Mouse (Mus musculus) neural tube, embryonic 11.5 days (tissue): ENCODE results near the gene S100a10. TPM values are rescaled to one million over a fixed set of nuclear protein-coding genes. Genes with fewer than 3 reads are reported as not detected.

Source experiments
- ATAC-seq: fragments of 200-750 bp; cut with Nextera tagmentation; 2 replicates; pipeline ENCODE4 v1.8.0; 2017; ENCODE audit warnings: moderate number of reproducible peaks, mild to moderate bottlenecking, moderate TSS enrichment, moderate library complexity; ENCODE audit not compliant: insufficient read depth, low FRiP score, low TSS enrichment
- DNase-seq: peaks from one replicate; pipeline ENCODE4 v3.0.0-alpha.2; 2015; ENCODE audit warnings: low spot score
- H3K27ac ChIP-seq: fragments of 300-500 bp; sonication (generic); 2 replicates; pipeline ENCODE4 v1.5.1; 2014; ENCODE audit warnings: low read depth, mild to moderate bottlenecking, low read length
- H3K27me3 ChIP-seq: fragments of 300-500 bp; sonication (generic); 2 replicates; pipeline ENCODE4 v1.6.1; 2014; ENCODE audit warnings: mild to moderate bottlenecking, low read length, mixed read lengths; ENCODE audit not compliant: control insufficient read depth, insufficient read depth
- H3K36me3 ChIP-seq: fragments of 300-500 bp; sonication (generic); 2 replicates; pipeline ENCODE4 v1.6.1; 2014; ENCODE audit warnings: mild to moderate bottlenecking, low read length, moderate library complexity, mixed read lengths; ENCODE audit not compliant: control insufficient read depth, insufficient read depth
- H3K4me1 ChIP-seq: fragments of 300-500 bp; sonication (generic); 2 replicates; pipeline ENCODE4 v1.6.1; 2014; ENCODE audit warnings: low read length, mixed read lengths; ENCODE audit not compliant: control insufficient read depth, insufficient read depth
- H3K4me2 ChIP-seq: fragments of 300-500 bp; sonication (generic); 2 replicates; pipeline ENCODE4 v1.6.1; 2014; ENCODE audit warnings: low read depth, mild to moderate bottlenecking, moderate library complexity
- H3K4me3 ChIP-seq: fragments of 300-500 bp; sonication (generic); 2 replicates; pipeline ENCODE4 v1.5.1; 2014; ENCODE audit warnings: low read depth, low read length
- H3K9ac ChIP-seq: fragments of 300-500 bp; sonication (generic); 2 replicates; pipeline ENCODE4 v1.6.1; 2014; ENCODE audit warnings: mild to moderate bottlenecking, low read length
- H3K9me3 ChIP-seq: fragments of 300-500 bp; sonication (generic); 2 replicates; pipeline ENCODE4 v1.6.1; 2016; ENCODE audit warnings: low read length; ENCODE audit not compliant: control insufficient read depth
- WGBS: fragments of 180-500 bp; shearing (Covaris S2); extraction: QIAGEN DNeasy Blood & Tissue Kit; methylation state at CpG from one replicate; pipeline ENCODE4 v1.1.7; 2014; 5-methylcytosine and 5-hydroxymethylcytosine counted together
- polyA plus RNA-seq: library from polyadenylated mRNA; unstranded; fragments of >200 nt; fragmentation: Nextera tagmentation; extraction: Ambion mirVana; gene quantifications from 2 replicates; pipeline ENCODE4 v1.2.1, GENCODE M21; 2014

Gene S100a10
- polyA plus RNA-seq, 1 experiment from 2014 or later = 203 TPM

DNA sequence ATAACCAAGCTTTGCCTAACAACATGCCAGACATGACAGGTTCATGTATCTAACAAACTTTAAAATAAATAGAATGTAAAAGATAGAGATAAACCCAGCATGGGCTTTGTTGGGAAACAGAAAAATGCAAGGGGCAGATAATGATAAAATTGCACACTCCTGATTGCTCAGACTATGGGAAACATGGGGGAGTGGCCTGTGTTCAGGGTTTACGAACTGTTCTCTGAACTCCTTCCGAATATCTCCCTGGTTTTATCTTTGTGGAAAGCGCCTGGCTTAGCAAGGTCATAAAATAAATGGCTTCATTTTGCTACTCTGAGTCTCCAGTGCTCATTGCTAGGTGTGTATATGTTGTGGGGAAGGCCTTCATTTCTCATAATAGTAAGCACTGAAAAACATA lies 12.0 kb downstream of the S100a10 start:
- H3K4me3 ChIP-seq = no peak overlapping the region
- H3K27ac ChIP-seq = no peak overlapping the region
- no peaks in the 10 kb centered on the region for H3K9me3 ChIP-seq
- H3K27me3 ChIP-seq = no peaks in the 10 kb centered on the region
- H3K4me2 ChIP-seq = no peak overlapping the region
- no peaks in the 10 kb centered on the region for H3K4me1 ChIP-seq
- no peak overlapping the region for H3K9ac ChIP-seq
- no peaks in the 10 kb centered on the region for H3K36me3 ChIP-seq
- 87% methylated on average over 3 of the region's 3 CpGs for WGBS
- DNase-seq (no peak), ATAC-seq (no peak)

DNA sequence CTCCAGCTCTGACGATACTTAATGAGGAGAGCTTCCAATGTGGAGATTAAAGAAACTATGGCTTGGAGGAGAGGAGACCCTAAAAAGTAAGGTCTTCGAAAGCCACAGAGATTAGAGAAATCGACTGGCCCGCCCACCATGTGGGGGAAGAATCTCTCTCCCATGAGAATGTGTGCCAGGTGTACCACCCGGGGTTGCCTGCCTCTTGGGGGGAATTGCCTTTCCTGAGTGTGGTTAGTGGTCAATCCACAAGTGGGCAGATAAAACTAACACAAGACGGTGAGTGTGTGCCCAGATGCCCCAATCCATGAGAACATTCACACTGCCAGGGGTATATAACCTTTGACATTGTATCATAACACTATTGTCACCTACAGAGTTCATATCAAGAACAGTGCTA lies 12.8 kb downstream of the S100a10 start:
- DNase-seq = no peak
- H3K4me1 ChIP-seq = no peaks in the 10 kb centered on the region
- ATAC-seq = no peak
- 89% methylated on average over 6 of the region's 6 CpGs for WGBS
- no peak overlapping the region for H3K4me3 ChIP-seq
- H3K9me3 ChIP-seq = no peaks in the 10 kb centered on the region
- no peak overlapping the region for H3K27ac ChIP-seq
- no peak overlapping the region for H3K9ac ChIP-seq
- H3K27me3 ChIP-seq = no peaks in the 10 kb centered on the region
- no peak overlapping the region for H3K4me2 ChIP-seq
- H3K36me3 ChIP-seq = no peaks in the 10 kb centered on the region

DNA sequence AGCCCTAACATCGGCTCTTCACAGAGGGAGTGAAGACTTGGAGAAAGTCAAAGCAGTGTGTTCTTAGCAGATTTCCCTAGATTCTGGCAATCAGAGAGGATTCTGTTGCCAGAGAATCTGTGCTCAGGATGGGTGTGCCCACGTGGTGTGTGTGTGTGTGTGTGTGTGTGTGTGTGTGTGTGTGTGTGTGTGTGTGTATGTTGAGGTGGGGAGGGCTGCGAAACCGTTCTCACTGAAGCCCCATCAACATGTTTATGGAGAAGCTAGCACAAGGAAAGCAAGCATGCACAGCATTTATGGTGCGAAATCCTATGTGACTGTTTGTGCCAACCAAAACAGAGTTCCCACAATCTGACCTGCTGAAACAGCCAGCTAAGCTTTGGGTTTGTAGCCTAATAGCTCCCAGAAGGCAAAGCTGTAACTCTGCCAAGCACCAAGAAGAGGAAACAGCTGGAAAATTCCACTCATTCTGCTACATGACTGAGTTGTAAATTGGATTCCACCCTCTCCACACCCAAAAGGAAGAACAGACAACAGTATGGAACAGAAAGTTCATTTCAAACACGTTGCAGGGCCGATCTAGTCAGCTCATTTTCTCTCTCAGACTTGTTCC lies 13.7 kb downstream of the S100a10 start:
- DNase-seq (no peak), ATAC-seq (no peak)
- Histone ChIP-seq H3K4me3 (no peak overlapping the region), H3K27ac (no peak overlapping the region), H3K4me2 (no peak overlapping the region), H3K9ac (no peak overlapping the region), H3K27me3 (no peaks in the 10 kb centered on the region), H3K36me3 (no peaks in the 10 kb centered on the region), H3K4me1 (no peaks in the 10 kb centered on the region), H3K9me3 (no peaks in the 10 kb centered on the region)
- WGBS = 82% methylated on average over 7 of the region's 7 CpGs

DNA sequence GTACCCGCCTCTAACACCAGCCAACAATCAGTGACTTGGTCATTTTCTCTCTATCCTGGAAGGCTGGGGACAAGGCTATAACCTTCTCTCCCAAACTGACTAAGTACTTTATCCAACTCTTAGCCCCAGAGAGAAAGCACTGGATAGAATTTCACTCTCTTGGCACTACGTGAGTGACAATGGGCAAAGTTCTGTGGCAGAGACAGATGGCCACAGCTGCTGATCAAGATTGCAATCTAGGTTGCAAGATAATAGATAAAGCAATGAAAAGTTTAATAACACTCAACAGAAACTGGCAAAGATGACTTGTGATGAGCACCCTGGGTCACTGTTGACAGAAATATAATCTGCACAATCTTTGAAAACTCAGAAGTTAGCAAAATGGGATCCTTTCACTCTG lies 14.2 kb downstream of the S100a10 start:
- H3K9ac ChIP-seq = no peak overlapping the region
- H3K4me2 ChIP-seq = no peak overlapping the region
- no peaks in the 10 kb centered on the region for H3K9me3 ChIP-seq
- WGBS = 44% methylated on average over 2 of the region's 2 CpGs
- no peaks in the 10 kb centered on the region for H3K4me1 ChIP-seq
- ATAC-seq (no peak), DNase-seq (no peak)
- no peaks in the 10 kb centered on the region for H3K27me3 ChIP-seq
- no peak overlapping the region for H3K4me3 ChIP-seq
- H3K27ac ChIP-seq = no peak overlapping the region
- H3K36me3 ChIP-seq = no peaks in the 10 kb centered on the region

DNA sequence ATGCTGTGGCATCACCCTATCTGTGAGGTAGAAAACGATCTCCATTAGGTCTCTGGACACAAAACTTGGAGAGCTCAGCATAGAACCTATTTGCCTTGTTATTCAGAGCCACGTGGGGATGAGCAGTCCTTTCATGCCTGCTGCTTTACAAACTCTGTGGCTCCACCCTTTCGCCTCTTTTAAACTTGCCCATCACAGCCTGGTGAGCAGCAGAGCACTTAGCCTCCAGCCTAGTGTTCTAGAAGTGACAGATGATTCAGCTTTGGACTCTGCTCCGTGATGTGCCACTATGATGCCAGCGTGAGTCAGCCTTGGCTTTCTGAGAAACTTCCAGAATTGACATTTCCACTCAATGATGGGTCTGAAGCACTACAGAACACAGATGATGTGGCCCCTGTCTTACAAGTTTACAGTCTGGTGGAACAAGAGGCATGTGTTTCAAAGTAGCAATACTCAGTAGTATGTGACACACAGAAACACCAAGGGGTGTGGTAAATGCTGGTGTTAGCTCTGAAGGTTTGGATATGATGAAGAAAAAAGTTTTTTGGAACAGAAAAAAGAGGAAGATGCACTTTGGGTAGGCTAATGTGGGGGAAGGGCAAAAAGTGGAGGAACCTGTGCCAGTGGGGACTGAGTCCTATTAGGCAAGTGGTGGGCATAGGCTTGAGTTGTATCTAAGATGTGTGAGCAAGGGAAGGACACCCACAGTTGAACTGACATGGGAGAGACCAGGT lies 17.3 kb downstream of the S100a10 start:
- H3K9me3 ChIP-seq = no peaks in the 10 kb centered on the region
- H3K4me2 ChIP-seq = no peak overlapping the region
- no peak overlapping the region for H3K9ac ChIP-seq
- H3K4me3 ChIP-seq = no peak overlapping the region
- no peaks in the 10 kb centered on the region for H3K4me1 ChIP-seq
- H3K27me3 ChIP-seq = no peaks in the 10 kb centered on the region
- H3K27ac ChIP-seq = no peak overlapping the region
- WGBS = 70% methylated on average over 5 of the region's 5 CpGs
- no peaks in the 10 kb centered on the region for H3K36me3 ChIP-seq
- no peak for DNase-seq
- ATAC-seq = no peak

DNA sequence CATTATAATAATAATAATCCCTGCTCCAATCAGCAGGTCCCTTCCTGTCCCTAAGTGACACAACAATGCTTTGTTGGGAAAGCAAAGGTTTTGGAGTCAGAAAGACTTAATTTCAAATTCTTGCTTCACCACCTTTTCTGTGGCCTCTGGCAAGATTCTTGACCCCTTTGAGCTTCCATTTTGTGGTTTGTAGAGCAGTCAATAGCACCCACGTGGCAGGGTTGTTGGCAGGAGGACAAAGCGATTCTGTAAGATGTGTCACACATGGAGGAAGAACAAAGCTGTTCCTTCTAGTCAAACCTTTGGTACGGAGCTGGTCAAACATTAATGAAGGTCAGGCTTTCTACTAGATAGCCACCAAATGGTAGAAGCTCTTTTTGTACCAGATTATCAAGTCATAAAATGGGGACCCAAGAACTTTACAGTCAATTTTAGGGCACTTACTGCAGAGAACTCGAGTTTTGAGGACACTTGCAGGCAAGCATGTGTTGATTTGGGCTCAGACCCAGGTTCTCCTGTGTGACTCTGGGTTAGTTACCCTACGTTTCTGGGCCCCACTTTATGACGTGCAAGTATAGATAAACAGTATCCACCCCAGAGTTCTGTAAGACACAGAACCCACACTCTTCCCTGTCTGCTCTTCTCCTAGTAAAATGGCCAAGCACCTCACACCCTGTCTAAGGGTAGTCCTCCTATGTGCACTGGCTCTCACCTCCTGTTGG lies 24.6 kb downstream of the S100a10 start:
- no peak overlapping the region for H3K27ac ChIP-seq
- DNase-seq = no peak
- no peak overlapping the region for H3K4me3 ChIP-seq
- no peak overlapping the region for H3K9ac ChIP-seq
- no peaks in the 10 kb centered on the region for H3K27me3 ChIP-seq
- no peaks in the 10 kb centered on the region for H3K9me3 ChIP-seq
- ATAC-seq = no peak
- H3K36me3 ChIP-seq = no peaks in the 10 kb centered on the region
- H3K4me2 ChIP-seq = no peak overlapping the region
- no peaks in the 10 kb centered on the region for H3K4me1 ChIP-seq
- 64% methylated on average over 6 of the region's 6 CpGs for WGBS

DNA sequence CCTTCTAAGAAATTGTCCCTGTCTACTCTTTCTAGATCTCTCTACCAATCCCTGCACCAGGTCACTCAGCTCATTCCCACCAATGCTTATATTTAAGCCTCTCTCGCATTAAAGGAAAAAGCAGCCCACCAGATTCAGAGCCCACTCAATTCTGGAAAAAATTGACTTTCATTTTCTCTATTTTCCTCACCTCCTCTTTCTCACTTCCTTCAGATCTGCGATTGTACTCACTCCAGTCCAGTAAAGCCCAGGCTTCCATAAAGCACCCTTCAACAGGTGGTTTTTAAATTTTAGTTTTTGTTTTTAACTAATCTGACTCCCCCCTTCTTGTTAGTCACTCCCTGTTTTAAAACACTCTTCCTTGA lies 25.1 kb downstream of the S100a10 start:
- Histone ChIP-seq H3K4me2 (no peak overlapping the region), H3K36me3 (no peaks in the 10 kb centered on the region), H3K27me3 (no peaks in the 10 kb centered on the region), H3K9ac (no peak overlapping the region), H3K4me3 (no peak overlapping the region), H3K4me1 (no peaks in the 10 kb centered on the region), H3K27ac (no peak overlapping the region), H3K9me3 (no peaks in the 10 kb centered on the region)
- no peak for ATAC-seq
- DNase-seq = no peak
- 85% methylated on average over 2 of the region's 2 CpGs for WGBS

DNA sequence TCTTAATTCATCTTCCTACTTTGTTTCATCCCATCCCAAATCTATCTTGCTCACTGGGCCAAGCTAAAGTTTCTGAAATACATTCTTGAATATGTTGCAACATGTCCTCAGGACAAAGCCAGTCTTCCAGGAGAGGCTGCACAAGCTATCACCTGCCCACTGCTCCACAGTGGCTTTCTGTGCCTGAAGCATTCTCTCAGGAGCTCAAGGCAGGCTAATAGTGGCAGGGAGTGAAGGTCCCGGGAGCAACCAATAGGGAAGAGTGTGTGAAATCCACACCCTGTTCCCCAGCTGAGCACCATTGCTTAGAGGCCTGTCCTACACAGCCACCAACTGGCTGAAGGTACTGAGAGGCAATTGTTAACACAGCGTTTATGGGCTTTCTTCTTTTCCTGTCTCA lies 26.1 kb downstream of the S100a10 start:
- no peak for DNase-seq
- Histone ChIP-seq H3K4me1 (no peaks in the 10 kb centered on the region), H3K27ac (no peak overlapping the region), H3K27me3 (no peaks in the 10 kb centered on the region), H3K4me3 (no peak overlapping the region), H3K9me3 (no peaks in the 10 kb centered on the region), H3K9ac (no peak overlapping the region), H3K36me3 (no peaks in the 10 kb centered on the region), H3K4me2 (no peak overlapping the region)
- WGBS = 52% methylated on average over 2 of the region's 2 CpGs
- ATAC-seq = no peak

DNA sequence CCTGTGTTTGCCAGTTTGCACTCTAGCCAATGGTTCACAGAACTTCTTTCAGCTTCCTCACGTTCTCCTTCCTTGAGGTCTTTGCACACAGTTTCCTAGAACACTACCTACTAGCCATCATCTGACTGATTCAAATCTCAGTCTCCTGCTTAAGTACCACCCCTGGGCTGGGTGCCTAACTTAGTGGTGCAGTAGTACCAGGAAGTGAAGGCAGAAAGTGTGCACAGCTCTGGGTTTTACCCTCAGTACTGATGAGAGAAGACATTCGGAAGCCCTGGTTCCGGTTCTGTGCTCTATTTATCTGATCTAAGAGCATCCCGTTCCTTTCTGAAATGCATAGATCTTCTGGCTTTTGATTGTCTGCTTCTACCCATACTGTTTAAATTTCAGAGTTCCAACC lies 26.8 kb downstream of the S100a10 start:
- ATAC-seq (no peak), DNase-seq (no peak)
- Histone ChIP-seq H3K4me1 (no peaks in the 10 kb centered on the region), H3K9me3 (no peaks in the 10 kb centered on the region), H3K36me3 (no peaks in the 10 kb centered on the region), H3K9ac (no peak overlapping the region), H3K27me3 (no peaks in the 10 kb centered on the region), H3K4me3 (no peak overlapping the region), H3K27ac (no peak overlapping the region), H3K4me2 (no peak overlapping the region)
- WGBS = 92% methylated on average over 4 of the region's 4 CpGs
